Mouse (Mus musculus) MEL (cell line): ENCODE results near the gene Ang5.

Experiments
- CHD2 ChIP-seq: IDR thresholded peaks from 2 replicates; pipeline ENCODE4 v1.6.1; 2011; ENCODE audit warnings: low read length, improper control_type of control experiment
- CTCF ChIP-seq, 3 experiments: IDR thresholded peaks in 2 of 3; conservative IDR thresholded peaks in 1 of 3; 2 replicates each; pipeline ENCODE4 v1.5.1; 2011 to 2012; ENCODE audit warnings: low read length in 3 of 3, low read depth in 2 of 3, mild to moderate bottlenecking in 2 of 3, improper control_type of control experiment in 1 of 3, inconsistent platforms in 1 of 3, mixed read lengths in 1 of 3, moderate library complexity in 1 of 3; ENCODE audit not compliant: control insufficient read depth in 1 of 3, insufficient read depth in 1 of 3, poor library complexity in 1 of 3, severe bottlenecking in 1 of 3
- KAT2A ChIP-seq: conservative IDR thresholded peaks from 2 replicates; pipeline ENCODE4 v1.6.1; 2012; ENCODE audit warnings: low read depth, low read length, improper control_type of control experiment, inconsistent platforms
- MAZ ChIP-seq: IDR thresholded peaks from 2 replicates; pipeline ENCODE4 v1.6.1; 2012; ENCODE audit warnings: low read depth, mild to moderate bottlenecking, inconsistent platforms, low read length, improper control_type of control experiment
- MEF2A ChIP-seq: IDR thresholded peaks from 2 replicates; pipeline ENCODE4 v1.6.1; 2014; ENCODE audit warnings: low read depth, mild to moderate bottlenecking, inconsistent platforms, low read length, improper control_type of control experiment; ENCODE audit not compliant: poor library complexity, insufficient replicate concordance, severe bottlenecking; ENCODE audit errors: extremely low read depth
- POLR2A ChIP-seq, 2 experiments: IDR thresholded peaks; 2 replicates each; pipeline ENCODE4 v1.6.1; 2011 to 2012; ENCODE audit warnings: low read length in 2 of 2, mild to moderate bottlenecking in 2 of 2, control low read depth in 1 of 2, improper control_type of control experiment in 1 of 2, low read depth in 1 of 2, moderate library complexity in 1 of 2; ENCODE audit not compliant: control insufficient read depth in 1 of 2, insufficient read depth in 1 of 2, poor library complexity in 1 of 2
- UBTF ChIP-seq: IDR thresholded peaks from 2 replicates; pipeline ENCODE4 v1.6.1; 2012; ENCODE audit warnings: low read depth, mild to moderate bottlenecking, inconsistent platforms, low read length, improper control_type of control experiment, moderate library complexity, borderline replicate concordance; ENCODE audit not compliant: insufficient read depth
- ZC3H11A ChIP-seq: IDR thresholded peaks from 2 replicates; pipeline ENCODE4 v1.6.1; 2012; ENCODE audit warnings: low read depth, mild to moderate bottlenecking, inconsistent platforms, low read length, improper control_type of control experiment

DNA sequence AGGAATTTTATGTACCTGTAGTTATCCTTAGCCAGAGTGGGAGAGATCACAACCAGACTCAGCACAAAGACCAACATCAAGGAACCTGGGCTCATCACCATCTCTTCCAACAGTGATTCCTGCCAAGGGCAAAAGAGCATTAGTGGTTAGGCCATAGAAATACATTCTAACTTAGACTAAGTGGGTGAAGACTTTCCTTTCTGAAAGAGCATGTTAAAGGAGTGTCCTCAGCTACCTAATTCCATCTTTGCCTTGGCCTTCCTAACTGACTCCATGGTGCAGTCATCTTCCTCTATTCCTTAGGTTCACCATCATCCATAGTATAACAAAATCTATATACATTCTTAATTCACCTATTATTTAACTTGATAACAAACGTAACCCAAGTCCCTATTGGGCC, 45.3 kb downstream of the Ang5 start, which contains the start of gene Ang6:
- TF ChIP-seq ZC3H11A (no peak), POLR2A (IDR thresholded peaks at IDR 0.05; ENCODE audit: control insufficient read depth in 1 of 2, insufficient read depth in 1 of 2, low read depth in 1 of 2, low read length in 2 of 2, poor library complexity in 1 of 2) (no peak), CHD2 (no peak), CTCF (IDR thresholded peaks at IDR 0.05 in 2 of 3, conservative IDR thresholded peaks at IDR 0.05 in 1 of 3; ENCODE audit: control insufficient read depth in 1 of 3, insufficient read depth in 1 of 3, low read depth in 2 of 3, low read length in 3 of 3, poor library complexity in 1 of 3, severe bottlenecking in 1 of 3) (no peak), KAT2A (no peak), UBTF (no peak), MAZ (no peak), MEF2A (no peak)
